Mouse (Mus musculus): ENCODE data around the gene Fndc3b.

The Fndc3b gene

GRCm38 (mm10) chr3:27709096-27709905 lies 1.8 kb downstream of the Fndc3b start:
- DNase-seq (ENCODE audit: low spot score in 2 of 2) = no peak

- DNase-seq (ENCODE audit: low spot score in 2 of 2) = no peak
Observed at GRCm38 (mm10) chr3:27708581-27708980, 2.5 kb downstream of the Fndc3b start.

- DNase-seq (ENCODE audit: low spot score in 2 of 2) = no peak
Observed at GRCm38 (mm10) chr3:27705761-27706160, 5.3 kb downstream of the Fndc3b start.

GRCm38 (mm10) chr3:27705056-27705455 lies 6.1 kb downstream of the Fndc3b start:
- no peak for DNase-seq (ENCODE audit: low spot score in 2 of 2)

DNA sequence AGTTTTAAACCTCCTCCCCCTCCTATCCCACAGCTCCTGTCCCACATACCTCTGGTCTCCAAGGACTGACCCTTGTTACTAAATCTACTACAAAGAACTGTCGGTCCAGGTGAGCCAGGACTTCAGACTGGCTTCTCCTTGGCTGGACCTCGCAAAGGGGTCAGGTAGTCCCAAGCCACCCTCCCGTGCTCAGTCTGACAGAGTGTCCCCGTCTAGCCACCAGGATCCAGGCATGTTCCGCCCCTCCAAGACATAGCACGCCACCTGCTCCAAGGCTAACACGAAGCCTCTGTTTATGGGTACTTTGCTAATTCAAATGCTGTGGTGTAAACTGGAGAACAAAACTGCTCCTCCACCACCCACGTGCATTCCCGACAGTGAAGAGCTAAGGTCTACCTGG lies 6.5 kb downstream of the Fndc3b start:
- no peak for DNase-seq (ENCODE audit: low spot score in 2 of 2)

GRCm38 (mm10) chr3:27703531-27703930 lies 7.6 kb downstream of the Fndc3b start:
- DNase-seq (ENCODE audit: low spot score in 2 of 2) = no peak

- no peak for DNase-seq (ENCODE audit: low spot score in 2 of 2)
Observed at GRCm38 (mm10) chr3:27703081-27703480, 8.0 kb downstream of the Fndc3b start.

GRCm38 (mm10) chr3:27698671-27699070 lies 12.4 kb downstream of the Fndc3b start:
- DNase-seq (ENCODE audit: low spot score in 2 of 2) = no peak

GRCm38 (mm10) chr3:27696449-27696797 lies 14.7 kb downstream of the Fndc3b start:
- no peak for DNase-seq (ENCODE audit: low spot score in 2 of 2)

DNA sequence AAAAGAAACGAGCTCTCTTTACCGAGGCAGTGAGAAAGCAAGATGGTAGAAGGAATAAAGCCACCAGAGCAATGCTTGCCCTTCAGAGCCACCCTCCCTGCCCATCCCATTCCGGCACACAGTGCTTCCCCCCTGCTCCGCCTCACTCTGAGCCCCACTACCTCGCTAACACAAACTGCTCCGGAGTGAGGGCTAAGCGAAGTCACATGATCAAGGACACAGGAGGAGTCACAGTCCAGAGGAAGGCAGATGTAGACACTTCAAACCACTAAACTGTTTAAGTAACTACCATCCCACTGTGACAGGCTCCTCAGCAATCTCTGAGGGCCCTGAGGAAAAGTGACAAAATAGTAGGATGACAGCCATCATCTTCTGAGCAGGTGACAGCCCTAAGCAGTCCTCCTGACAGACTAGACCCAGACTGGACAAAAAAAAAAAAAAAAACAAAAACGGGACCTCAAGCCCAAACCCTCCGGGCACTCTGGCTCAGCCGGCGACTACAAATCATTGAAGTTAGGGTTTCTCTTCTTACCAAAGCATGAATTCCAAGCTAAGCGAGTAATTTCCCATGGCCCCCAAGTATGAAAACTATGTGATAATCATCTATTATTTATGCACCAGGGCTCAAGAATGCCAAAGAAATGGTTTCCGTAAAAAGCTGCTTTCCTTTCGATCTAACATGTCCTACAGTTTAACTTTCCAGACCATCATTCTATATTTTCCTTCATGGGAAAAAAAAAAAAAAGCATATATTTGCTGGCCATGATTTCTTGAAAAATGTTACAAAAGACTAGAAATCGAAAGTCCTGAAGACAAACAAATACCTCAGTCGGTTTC lies 15.3 kb downstream of the Fndc3b start:
- DNase-seq (ENCODE audit: low spot score in 2 of 2) = no peak

GRCm38 (mm10) chr3:27694586-27694985 lies 16.5 kb downstream of the Fndc3b start:
- no peak for DNase-seq (ENCODE audit: low spot score in 2 of 2)

DNA sequence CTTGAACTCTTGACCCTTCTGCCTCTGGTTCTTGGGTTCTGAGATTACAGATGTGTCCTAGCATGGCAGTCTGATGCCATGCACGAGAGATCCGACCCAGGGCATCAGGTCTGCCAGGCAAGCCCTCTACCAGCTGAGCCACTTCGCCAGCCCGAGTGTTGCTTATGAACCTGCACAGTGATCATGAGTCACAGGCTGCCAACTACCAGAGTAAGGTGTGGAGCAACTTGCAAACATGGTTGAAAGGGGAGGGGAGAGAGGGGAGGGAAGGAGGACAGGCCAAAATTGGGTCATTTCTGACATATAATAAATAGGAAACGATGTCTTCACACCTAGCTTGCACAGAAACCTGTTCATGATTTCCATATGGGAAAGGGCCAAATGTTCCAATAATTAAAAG lies 17.0 kb downstream of the Fndc3b start:
- no peak for DNase-seq (ENCODE audit: low spot score in 2 of 2)

- no peak for DNase-seq (ENCODE audit: low spot score in 2 of 2)
Observed at GRCm38 (mm10) chr3:27691486-27692160, 19.5 kb downstream of the Fndc3b start.

- peak; percentile 32 to 35 for DNase-seq (ENCODE audit: low spot score in 2 of 2)
Observed at GRCm38 (mm10) chr3:27690030-27690429, 21.1 kb downstream of the Fndc3b start.

DNA sequence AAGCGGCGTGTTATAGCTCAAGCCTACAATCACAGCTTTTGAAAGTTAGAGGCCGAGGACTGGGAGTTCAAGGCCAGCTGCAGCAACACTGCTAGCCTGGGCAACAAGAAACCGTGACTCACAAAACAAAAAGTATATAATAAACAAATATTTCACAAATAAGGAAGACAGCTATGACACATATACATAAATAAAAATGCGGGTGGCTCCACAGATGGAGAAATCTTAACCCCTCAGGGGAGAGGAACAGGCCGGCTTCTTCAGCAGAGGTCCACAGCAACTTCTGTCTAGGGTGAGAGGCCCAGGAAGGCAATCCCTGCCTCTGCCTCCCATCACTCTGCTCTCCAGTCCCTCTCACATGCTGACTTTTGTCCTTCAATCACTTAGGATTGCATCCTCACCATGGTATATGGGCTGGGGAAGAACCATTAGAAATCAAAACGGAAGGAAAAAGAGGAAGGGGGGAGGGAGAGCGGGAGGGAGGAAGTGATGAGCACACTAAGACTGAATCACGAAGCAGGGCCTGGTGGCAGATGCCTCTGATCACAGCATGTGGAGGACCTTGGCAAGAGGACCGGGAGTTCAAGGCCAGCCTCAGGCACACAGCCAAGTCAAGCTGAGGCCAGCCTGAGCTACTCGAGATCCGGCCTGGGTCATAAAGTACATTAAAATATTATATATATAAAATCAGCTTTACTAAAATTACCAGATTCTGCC lies 21.8 kb downstream of the Fndc3b start:
- DNase-seq (ENCODE audit: low spot score in 2 of 2) = no peak

DNA sequence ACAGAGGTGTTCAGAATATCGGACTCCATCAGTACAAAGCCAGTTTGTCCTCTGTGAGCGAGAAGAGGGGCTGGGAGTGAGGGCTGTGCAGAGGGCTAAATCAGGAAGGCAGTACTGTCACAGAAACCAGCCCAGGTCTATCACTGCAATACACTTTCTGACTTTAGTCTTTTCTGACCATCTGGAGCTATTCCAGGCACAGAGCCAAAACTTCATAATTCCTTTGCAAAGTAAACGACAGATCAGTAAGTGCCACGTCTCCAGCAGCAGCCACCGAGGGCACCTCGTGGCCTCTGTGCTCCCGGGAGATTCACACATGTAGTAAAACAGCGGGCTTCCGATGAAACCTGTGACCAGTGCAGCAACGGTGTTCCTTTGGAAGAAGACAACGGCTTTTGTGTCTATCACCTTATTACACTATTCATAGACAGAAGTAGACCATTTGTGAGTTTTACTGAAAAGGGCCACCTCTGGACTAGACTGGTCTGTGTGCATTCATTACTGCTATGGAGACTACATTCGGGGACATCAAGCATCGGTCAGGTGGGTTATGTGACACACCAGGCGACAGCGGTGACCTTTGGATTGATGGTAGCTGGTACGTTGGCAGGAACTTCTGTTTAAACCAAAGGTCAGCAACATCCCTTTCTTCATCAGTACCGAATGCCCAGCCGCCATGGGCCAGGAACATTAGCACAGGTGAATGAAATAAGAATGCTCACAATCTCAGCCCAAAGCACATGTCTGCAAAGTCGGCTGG lies 24.2 kb downstream of the Fndc3b start:
- DNase-seq (ENCODE audit: low spot score in 2 of 2) = no peak

GRCm38 (mm10) chr3:27685650-27686208 lies 25.4 kb downstream of the Fndc3b start:
- no peak for DNase-seq (ENCODE audit: low spot score in 2 of 2)

DNA sequence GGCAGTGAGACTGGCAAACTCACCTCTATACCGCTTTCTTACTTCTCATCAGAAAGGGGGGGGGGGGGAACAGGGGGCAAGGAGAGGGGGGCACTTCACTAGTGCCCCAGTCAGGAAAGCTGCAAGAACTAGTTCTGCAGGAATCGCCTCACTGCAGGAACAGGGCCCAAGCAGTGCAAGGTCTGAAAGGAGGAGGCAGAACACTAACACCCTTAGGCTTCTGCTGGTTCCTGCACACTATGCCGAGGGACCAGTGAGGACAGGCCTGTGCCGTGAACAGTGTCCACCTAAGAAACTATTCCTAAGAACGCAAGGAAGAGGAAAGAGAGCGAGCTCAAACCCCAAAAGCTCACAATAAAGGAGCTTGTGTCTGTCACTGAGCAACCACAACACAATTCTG lies 26.0 kb downstream of the Fndc3b start:
- DNase-seq (ENCODE audit: low spot score in 2 of 2) = no peak

DNA sequence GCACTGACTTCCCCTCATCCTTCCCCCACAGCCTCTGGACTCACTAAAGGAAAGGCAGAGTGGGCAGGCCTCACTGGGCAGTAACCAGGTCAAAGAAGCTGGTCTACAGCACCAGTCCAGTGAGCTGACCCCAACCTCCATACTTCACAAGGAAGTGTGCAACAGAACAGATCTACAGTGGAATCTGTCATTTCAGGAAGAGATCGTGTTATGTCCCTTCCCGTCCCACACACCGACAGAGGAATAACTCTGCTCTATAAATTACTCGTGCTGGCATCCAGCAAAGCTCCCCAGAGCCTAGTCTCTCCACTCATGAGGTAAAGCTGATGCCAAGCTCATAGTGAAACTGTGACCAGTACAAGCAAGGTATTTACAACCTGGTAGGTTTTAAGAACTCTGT lies 27.7 kb downstream of the Fndc3b start:
- DNase-seq (ENCODE audit: low spot score in 2 of 2) = no peak

- no peak for DNase-seq (ENCODE audit: low spot score in 2 of 2)
Observed at GRCm38 (mm10) chr3:27677574-27677973, 33.5 kb downstream of the Fndc3b start.

DNA sequence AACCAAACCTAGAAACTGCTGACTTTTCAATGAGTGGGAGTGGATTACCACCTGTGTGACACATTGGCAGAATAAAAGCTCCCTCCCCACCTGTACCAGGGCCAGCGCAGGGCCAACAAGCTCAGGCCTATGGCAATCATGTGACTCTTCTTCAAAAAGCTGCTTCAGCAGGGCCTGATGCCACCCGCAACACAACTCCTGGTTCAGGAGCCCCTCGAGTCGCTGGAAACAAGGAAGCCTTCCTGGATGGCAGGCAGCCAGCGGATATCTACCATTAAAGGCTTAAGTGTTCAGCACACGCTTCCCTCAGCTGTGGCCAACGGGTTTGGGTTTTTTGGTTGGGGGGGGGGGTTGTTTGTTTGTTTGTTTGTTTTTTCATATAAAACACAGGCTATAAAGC lies 37.4 kb downstream of the Fndc3b start:
- DNase-seq (ENCODE audit: low spot score in 2 of 2) = no peak

All from frontal cortex, postnatal 10 days (tissue).